In the genomic region with DNA sequence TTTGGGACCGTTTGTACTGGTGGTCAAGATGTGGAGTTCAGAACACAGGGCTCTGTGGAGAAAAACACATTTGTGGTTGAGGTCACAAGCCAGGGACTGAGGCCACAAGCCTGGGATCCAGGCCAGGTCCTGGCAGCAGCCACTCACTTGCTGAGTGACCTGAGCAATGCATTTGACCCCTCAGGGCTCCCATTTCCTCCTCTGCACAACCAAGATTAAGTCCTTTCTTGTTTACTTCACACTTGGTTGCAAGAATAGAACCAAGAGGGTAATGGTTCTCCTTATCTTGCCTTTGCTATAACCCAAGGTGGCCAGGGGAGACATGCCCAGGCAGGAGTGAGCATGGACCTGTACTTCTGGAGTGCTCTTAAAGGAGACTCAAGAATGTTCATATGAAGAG, we compare ENCODE assay signal across 8 mouse cellular contexts. TPM values are rescaled to one million over a fixed set of nuclear protein-coding genes. Genes with fewer than 3 reads are reported as not detected.
DNase-seq lines count a peak whose midpoint lies in the region; ATAC-seq and TF ChIP-seq lines count a peak whose summit lies in the region.

No protein-coding gene starts in this region.

- H3K27me3 ChIP-seq in liver, embryonic 11.5 days (replicated peaks; ENCODE audit: control insufficient read depth, insufficient read depth, low read length) = no peaks in the 10 kb centered on the region
- no peaks in the 10 kb centered on the region for H3K27me3 ChIP-seq in liver, embryonic 12.5 days (replicated peaks)
- no peaks in the 10 kb centered on the region for H3K27me3 ChIP-seq in liver, embryonic 13.5 days
- H3K27me3 ChIP-seq in small intestine, adult 2 months (ENCODE audit: control insufficient read depth, insufficient read depth, low read length) = no peaks in the 10 kb centered on the region
- H3K27me3 ChIP-seq in hindbrain, postnatal 0 days (ENCODE audit: insufficient read depth, low read length) = no peaks in the 10 kb centered on the region

- WGBS in liver, embryonic 11.5 days = 31% methylated on average over 1 of the region's 1 CpGs
- 32% methylated on average over 1 of the region's 1 CpGs for WGBS in liver, embryonic 12.5 days (ENCODE audit: insufficient replicate concordance)
- WGBS in liver, embryonic 13.5 days (ENCODE audit: insufficient replicate concordance) = 41% methylated on average over 1 of the region's 1 CpGs
- WGBS in small intestine, adult 2 months = 44% methylated on average over 1 of the region's 1 CpGs
- WGBS in hindbrain, postnatal 0 days = 73% methylated on average over 1 of the region's 1 CpGs

- DNase-seq in liver, embryonic 11.5 days (ENCODE audit: low spot score) = no peak
- DNase-seq in heart, adult 9 months (ENCODE audit: low spot score in 2 of 2) = peak; percentile 54 to 56
- DNase-seq in liver, embryonic 13.5 days = no peak
- DNase-seq in hindbrain, postnatal 0 days (ENCODE audit: low spot score) = no peak
- DNase-seq in layer of hippocampus, adult 18-20 months (ENCODE audit: low spot score in 2 of 2) = no peak
- no peak for DNase-seq in right cerebral cortex, postnatal 25 days

- no peak for TF ChIP-seq POLR2A in small intestine, adult 2 months (IDR thresholded peaks at IDR 0.05; ENCODE audit: low read depth, low read length)

- H3K27ac ChIP-seq in liver, embryonic 11.5 days (ENCODE audit: low read depth, low read length) = no peak overlapping the region
- H3K27ac ChIP-seq in liver, embryonic 12.5 days = no peak overlapping the region
- H3K27ac ChIP-seq in liver, embryonic 13.5 days = no peak overlapping the region
- peak overlapping the region; percentile 96 for H3K27ac ChIP-seq in small intestine, adult 2 months (ENCODE audit: insufficient read depth, low read depth, low read length)
- H3K27ac ChIP-seq in hindbrain, postnatal 0 days = no peak overlapping the region

- no peaks in the 10 kb centered on the region for H3K36me3 ChIP-seq in liver, embryonic 11.5 days (ENCODE audit: control insufficient read depth, insufficient read depth, low read length)
- H3K36me3 ChIP-seq in liver, embryonic 12.5 days = no peaks in the 10 kb centered on the region
- no peaks in the 10 kb centered on the region for H3K36me3 ChIP-seq in liver, embryonic 13.5 days
- no peaks in the 10 kb centered on the region for H3K36me3 ChIP-seq in small intestine, adult 2 months (ENCODE audit: control insufficient read depth, insufficient read depth, low read length)
- H3K36me3 ChIP-seq in hindbrain, postnatal 0 days (ENCODE audit: insufficient read depth, low read length) = no peaks in the 10 kb centered on the region

- no peak overlapping the region for H3K4me3 ChIP-seq in liver, embryonic 11.5 days (ENCODE audit: low read depth, low read length)
- no peak overlapping the region for H3K4me3 ChIP-seq in liver, embryonic 12.5 days
- no peak overlapping the region for H3K4me3 ChIP-seq in liver, embryonic 13.5 days (replicated peaks)
- no peak overlapping the region for H3K4me3 ChIP-seq in small intestine, adult 2 months (ENCODE audit: low read depth, low read length)
- no peak overlapping the region for H3K4me3 ChIP-seq in hindbrain, postnatal 0 days (ENCODE audit: low read length)

- no peak for TF ChIP-seq CTCF in small intestine, adult 2 months (IDR thresholded peaks at IDR 0.05; ENCODE audit: extremely low read depth, insufficient read length, insufficient replicate concordance, low read depth, low read length)
- TF ChIP-seq CTCF in hindbrain, postnatal 0 days (IDR thresholded peaks at IDR 0.05; ENCODE audit: low read depth) = no peak

- no peaks in the 10 kb centered on the region for H3K9me3 ChIP-seq in liver, embryonic 11.5 days (ENCODE audit: control insufficient read depth, low read length)
- no peaks in the 10 kb centered on the region for H3K9me3 ChIP-seq in liver, embryonic 12.5 days (replicated peaks)
- no peaks in the 10 kb centered on the region for H3K9me3 ChIP-seq in liver, embryonic 13.5 days (replicated peaks)
- H3K9me3 ChIP-seq in hindbrain, postnatal 0 days (ENCODE audit: low read length) = no peaks in the 10 kb centered on the region

- no peaks in the 10 kb centered on the region for H3K4me1 ChIP-seq in liver, embryonic 11.5 days (replicated peaks; ENCODE audit: control insufficient read depth, insufficient read depth, low read length)
- H3K4me1 ChIP-seq in liver, embryonic 12.5 days = no peaks in the 10 kb centered on the region
- no peaks in the 10 kb centered on the region for H3K4me1 ChIP-seq in liver, embryonic 13.5 days (replicated peaks)
- H3K4me1 ChIP-seq in small intestine, adult 2 months (ENCODE audit: control insufficient read depth, insufficient read depth, insufficient read length, low read length) = peaks cover 34% of the 10 kb centered on the region; the same call in 1 of the 2 replicates
- no peaks in the 10 kb centered on the region for H3K4me1 ChIP-seq in hindbrain, postnatal 0 days (ENCODE audit: insufficient read depth, low read length)

- H3K9ac ChIP-seq in liver, embryonic 11.5 days (ENCODE audit: low read depth, low read length) = no peak overlapping the region
- no peak overlapping the region for H3K9ac ChIP-seq in liver, embryonic 12.5 days
- H3K9ac ChIP-seq in liver, embryonic 13.5 days = no peak overlapping the region
- H3K9ac ChIP-seq in hindbrain, postnatal 0 days (replicated peaks; ENCODE audit: low read length) = no peak overlapping the region

- no peak overlapping the region for H3K4me2 ChIP-seq in liver, embryonic 11.5 days
- no peak overlapping the region for H3K4me2 ChIP-seq in liver, embryonic 12.5 days
- H3K4me2 ChIP-seq in liver, embryonic 13.5 days = no peak overlapping the region
- no peak overlapping the region for H3K4me2 ChIP-seq in hindbrain, postnatal 0 days (ENCODE audit: low read depth, low read length)

- 0 out of 2 replicates have a peak, but pooled peaks have one; percentile 26 for ATAC-seq in liver, embryonic 11.5 days (replicated peaks; ENCODE audit: low FRiP score)
- ATAC-seq in liver, embryonic 12.5 days = no peak
- peak; percentile 39; the same call in 1 of the 2 replicates for ATAC-seq in liver, embryonic 13.5 days (ENCODE audit: low read depth)
- ATAC-seq in hindbrain, postnatal 0 days = no peak

RNA-seq across cellular contexts. Expression of a gene that starts 53.4 kb away (rescaled TPM):
- 0.19 TPM in 1 of 2 replicates, not detected in the other for polyA plus RNA-seq in liver, embryonic 11.5 days (2014; fragmentation: Nextera tagmentation; extraction: Ambion mirVana)
- not detected in 2 replicates for polyA plus RNA-seq in liver, embryonic 12.5 days (2016; fragmentation: Nextera tagmentation; extraction: Ambion mirVana)
- not detected in 2 replicates for polyA plus RNA-seq in liver, embryonic 13.5 days (2015; fragmentation: Nextera tagmentation; extraction: Ambion mirVana)
- not detected in 2 replicates for polyA plus RNA-seq in small intestine, adult 2 months (2012; rRNA removed)
- total RNA-seq in hindbrain, postnatal 0 days (2014; rRNA removed) = not detected in 2 replicates
- polyA plus RNA-seq in hindbrain, postnatal 0 days (2015; fragmentation: Nextera tagmentation; extraction: Ambion mirVana) = not detected in 2 replicates
- not detected for total RNA-seq in layer of hippocampus, adult 18-20 months (2021)

Comparison
In these comparisons a context has a peak if more than half of its experiments do, and no peak if none do; other contexts are left out.
1. ATAC-seq: peak in liver, embryonic 11.5 days (single experiment) and liver, embryonic 13.5 days (single experiment); none in liver, embryonic 12.5 days (single experiment) and hindbrain, postnatal 0 days (single experiment).
2. DNase-seq: peak in heart, adult 9 months (2 of 2); none in liver, embryonic 11.5 days (single experiment), liver, embryonic 13.5 days (single experiment), hindbrain, postnatal 0 days (single experiment), layer of hippocampus, adult 18-20 months (0 of 2) and right cerebral cortex, postnatal 25 days (single experiment).